Mouse (Mus musculus) myocyte (in vitro differentiated cells): ENCODE data around the gene Pik3r5. TPM values are rescaled to one million over a fixed set of nuclear protein-coding genes. Genes with fewer than 3 reads are reported as not detected.

ENCODE experiments used
- H3K27me3 ChIP-seq: one replicate; pipeline ENCODE4 v1.6.1; 2011; ENCODE audit not compliant: control insufficient read depth, insufficient read depth, insufficient read length
- H3K36me3 ChIP-seq: one replicate; pipeline ENCODE4 v1.6.1; 2011; ENCODE audit not compliant: control insufficient read depth, insufficient read depth
- H3K4me2 ChIP-seq: one replicate; pipeline ENCODE4 v1.6.1; 2011; ENCODE audit warnings: low read depth, control low read depth
- H3K4me3 ChIP-seq: one replicate; pipeline ENCODE4 v1.5.1; 2011; ENCODE audit warnings: mild to moderate bottlenecking, control low read depth, moderate library complexity
- H3K79me2 ChIP-seq: one replicate; pipeline ENCODE4 v1.6.1; 2011; ENCODE audit not compliant: control insufficient read depth, insufficient read depth
- H3ac ChIP-seq: one replicate; pipeline ENCODE4 v1.6.1; 2011; ENCODE audit not compliant: control insufficient read depth, insufficient read length
- CEBPB ChIP-seq: IDR thresholded peaks from 2 replicates; pipeline ENCODE4 v1.6.1; 2011; ENCODE audit warnings: mild to moderate bottlenecking, moderate library complexity; ENCODE audit not compliant: poor library complexity, insufficient read depth, severe bottlenecking
- E2F4 ChIP-seq: IDR thresholded peaks from one replicate; pipeline ENCODE4 v1.6.1; 2011; ENCODE audit warnings: mild to moderate bottlenecking, control low read depth, moderate library complexity; ENCODE audit not compliant: insufficient read depth
- MAX ChIP-seq: IDR thresholded peaks from one replicate; pipeline ENCODE4 v1.6.1; 2011; ENCODE audit warnings: low read depth, mild to moderate bottlenecking, control low read depth
- MYOD1 ChIP-seq, 3 experiments: IDR thresholded peaks; one replicate each; pipeline ENCODE4 v1.6.1; 2011; ENCODE audit warnings: control low read depth in 2 of 3, low read depth in 2 of 3, mild to moderate bottlenecking in 2 of 3, moderate library complexity in 1 of 3; ENCODE audit not compliant: insufficient read length in 2 of 3, control insufficient read depth in 1 of 3
- MYOG ChIP-seq, 3 experiments: IDR thresholded peaks; one replicate each; pipeline ENCODE4 v1.6.1; 2011; ENCODE audit warnings: control low read depth in 2 of 3, low read depth in 2 of 3, mild to moderate bottlenecking in 2 of 3; ENCODE audit not compliant: insufficient read length in 2 of 3, control insufficient read depth in 1 of 3, insufficient read depth in 1 of 3
- POLR2A ChIP-seq: IDR thresholded peaks from one replicate; pipeline ENCODE4 v1.6.1; 2011; ENCODE audit warnings: low read depth, mild to moderate bottlenecking, control low read depth, moderate library complexity; ENCODE audit not compliant: insufficient read length
- POLR2AphosphoS2 ChIP-seq: IDR thresholded peaks from one replicate; pipeline ENCODE4 v1.6.1; 2011; ENCODE audit warnings: low read depth, control low read depth; ENCODE audit not compliant: insufficient read length
- REST ChIP-seq: IDR thresholded peaks from one replicate; pipeline ENCODE4 v1.6.1; 2011; ENCODE audit warnings: mild to moderate bottlenecking, control low read depth, moderate library complexity; ENCODE audit not compliant: insufficient read depth, insufficient read length
- SRF ChIP-seq: IDR thresholded peaks from one replicate; pipeline ENCODE4 v1.6.1; 2011; ENCODE audit warnings: low read depth; ENCODE audit not compliant: control insufficient read depth, insufficient read length
- TCF12 ChIP-seq: IDR thresholded peaks from one replicate; pipeline ENCODE4 v1.6.1; 2011; ENCODE audit warnings: mild to moderate bottlenecking, control low read depth; ENCODE audit not compliant: poor library complexity, insufficient read depth, severe bottlenecking
- TCF3 ChIP-seq: IDR thresholded peaks from one replicate; pipeline ENCODE4 v1.6.1; 2011; ENCODE audit warnings: low read depth, control low read depth; ENCODE audit not compliant: insufficient read length
- USF1 ChIP-seq: IDR thresholded peaks from one replicate; pipeline ENCODE4 v1.6.1; 2011; ENCODE audit warnings: low read depth, mild to moderate bottlenecking, control low read depth, moderate library complexity
- polyA plus RNA-seq: library from polyadenylated mRNA; unstranded; fragments of >200 nt; fragmentation: generic; extraction: Trizol; gene quantifications from one replicate; pipeline ENCODE4 v1.2.1, GENCODE M21; 2012; ENCODE audit warnings: missing spikeins

Pik3r5 gene
- polyA plus RNA-seq, 1 experiment = 0.22 TPM

DNA sequence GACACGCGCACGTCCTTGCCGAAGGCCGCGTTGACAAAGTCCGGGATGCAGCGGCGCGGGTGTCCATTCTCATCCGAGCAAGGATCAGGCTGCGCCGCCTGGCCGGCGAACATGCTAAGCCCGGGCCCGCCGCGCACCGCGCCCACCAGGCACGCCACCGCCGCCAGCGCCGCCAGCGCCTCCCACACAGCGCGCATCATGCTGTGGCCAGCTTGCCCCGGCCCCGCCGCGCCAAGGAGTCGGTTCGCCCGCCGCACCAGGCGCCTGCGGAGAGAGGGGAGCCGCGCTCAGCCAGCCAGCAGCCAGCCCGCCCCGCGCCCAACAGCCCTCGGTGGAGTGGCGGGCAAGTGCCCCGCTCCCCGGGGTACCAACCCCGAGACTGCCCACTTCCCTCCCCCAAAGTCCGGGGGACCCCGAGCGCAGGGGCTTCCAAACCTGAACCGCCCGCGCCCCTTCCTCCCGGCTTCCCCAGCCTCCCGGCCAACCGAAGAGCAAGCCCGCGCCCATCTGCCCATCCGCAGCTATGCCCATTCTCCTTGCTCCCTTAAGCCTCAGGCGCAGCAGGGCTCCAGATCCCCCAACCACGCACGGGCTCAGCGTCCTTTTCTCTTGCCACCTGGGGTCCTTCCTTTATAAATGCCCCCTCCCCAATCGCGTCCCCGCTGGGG lies 45.9 kb upstream of the Pik3r5 start:
- TF ChIP-seq REST = no peak
- no peak for TF ChIP-seq E2F4
- TF ChIP-seq SRF = no peak
- no peak for TF ChIP-seq MAX
- no peak for TF ChIP-seq POLR2A
- TF ChIP-seq TCF12 = no peak
- TF ChIP-seq MYOG (IDR thresholded peaks at IDR 0.05; ENCODE audit: control insufficient read depth in 1 of 3, insufficient read depth in 1 of 3, insufficient read length in 2 of 3, low read depth in 2 of 3) = no peak
- TF ChIP-seq TCF3 = no peak
- no peak for TF ChIP-seq POLR2AphosphoS2
- no peak for TF ChIP-seq USF1
- TF ChIP-seq CEBPB = no peak
- TF ChIP-seq MYOD1 (IDR thresholded peaks at IDR 0.05; ENCODE audit: control insufficient read depth in 1 of 3, insufficient read length in 2 of 3, low read depth in 2 of 3) = no peak
- Histone ChIP-seq H3ac (peak overlapping the region; percentile 75), H3K36me3 (no peaks in the 10 kb centered on the region), H3K27me3 (no peaks in the 10 kb centered on the region), H3K4me3 (peak overlapping the region; percentile 47), H3K79me2 (peaks cover 4% of the 10 kb centered on the region), H3K4me2 (peak overlapping the region; percentile 64)

DNA sequence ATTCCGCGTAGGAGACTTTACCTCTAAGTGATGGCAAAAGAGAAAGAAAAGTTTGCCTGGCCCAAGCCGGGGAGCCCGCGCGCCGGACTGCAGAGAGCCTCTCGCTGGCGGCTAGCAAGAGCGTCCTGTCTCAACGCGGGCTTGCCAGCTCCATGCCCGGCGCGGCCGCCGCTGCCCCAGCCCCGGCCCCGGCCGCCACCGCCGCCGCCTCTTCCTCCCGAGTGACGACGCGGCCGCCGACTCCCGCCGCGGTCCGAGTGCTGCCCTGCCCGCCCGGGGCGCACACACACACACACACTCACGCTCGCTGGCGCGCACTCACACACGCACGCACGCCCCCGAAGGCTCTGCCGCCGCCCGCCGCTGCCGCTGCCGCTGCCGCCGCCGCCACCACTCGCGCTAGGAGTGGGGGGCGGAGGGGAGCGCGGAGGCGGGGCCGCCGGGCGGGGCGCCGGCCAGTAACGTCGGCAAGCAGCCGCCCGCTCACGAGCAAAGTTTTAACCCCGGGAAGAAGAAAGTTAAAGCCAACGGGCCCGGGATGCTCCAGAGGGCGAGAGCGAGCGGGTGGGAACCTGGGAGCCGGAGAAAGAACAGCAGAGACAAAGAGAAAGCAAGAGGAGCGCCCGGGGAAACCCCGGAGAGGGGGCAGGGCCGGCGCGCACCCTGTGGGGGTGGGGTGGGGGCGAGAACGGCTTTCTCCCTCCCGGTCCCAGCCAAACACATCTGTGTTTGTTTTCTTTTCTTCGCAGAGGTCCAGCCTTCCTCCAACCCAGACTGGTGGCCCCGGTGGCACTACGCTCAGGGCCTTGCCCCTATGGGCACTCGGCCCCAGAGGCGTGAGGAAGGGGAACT lies 45.1 kb upstream of the Pik3r5 start:
- no peaks in the 10 kb centered on the region for H3K27me3 ChIP-seq
- H3K36me3 ChIP-seq = no peaks in the 10 kb centered on the region
- H3K4me2 ChIP-seq = peak overlapping the region; percentile 73
- peak overlapping the region; percentile 75 for H3ac ChIP-seq
- TF ChIP-seq TCF3 (peak; percentile 17), USF1 (no peak), SRF (no peak), CEBPB (no peak), REST (no peak), MAX (no peak), POLR2AphosphoS2 (peak; percentile 32), POLR2A (peak; percentile 79), TCF12 (no peak), E2F4 (no peak), MYOG (IDR thresholded peaks at IDR 0.05; ENCODE audit: control insufficient read depth in 1 of 3, insufficient read depth in 1 of 3, insufficient read length in 2 of 3, low read depth in 2 of 3) (peak in 2 of 3 experiments; percentile 15 to 48), MYOD1 (IDR thresholded peaks at IDR 0.05; ENCODE audit: control insufficient read depth in 1 of 3, insufficient read length in 2 of 3, low read depth in 2 of 3) (peak in 1 of 3 experiments; percentile 61)
- H3K4me3 ChIP-seq = peak overlapping the region; percentile 47
- H3K79me2 ChIP-seq = peaks cover 4% of the 10 kb centered on the region

DNA sequence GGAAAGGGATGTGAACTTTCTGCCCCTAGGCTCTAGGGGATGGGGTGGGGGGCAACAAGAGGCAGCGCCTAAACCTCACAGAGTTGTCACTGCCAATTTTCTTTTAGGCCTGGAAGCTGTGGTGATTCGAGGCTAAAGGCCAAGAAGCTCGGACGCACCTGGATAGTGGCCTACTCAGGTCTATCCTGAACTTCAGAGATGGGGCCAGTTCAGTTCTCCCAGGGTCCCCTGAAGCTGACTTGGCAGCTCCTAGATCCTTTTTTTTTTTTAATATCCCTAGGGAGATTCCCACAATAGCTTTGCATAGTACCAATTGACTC lies 44.5 kb upstream of the Pik3r5 start:
- Histone ChIP-seq H3K36me3 (no peaks in the 10 kb centered on the region), H3K79me2 (peaks cover 4% of the 10 kb centered on the region), H3K27me3 (no peaks in the 10 kb centered on the region), H3K4me3 (peak overlapping the region; percentile 47), H3K4me2 (peak overlapping the region; percentile 73), H3ac (peak overlapping the region; percentile 75)
- TF ChIP-seq POLR2AphosphoS2 (no peak), SRF (no peak), REST (no peak), POLR2A (no peak), MYOD1 (IDR thresholded peaks at IDR 0.05; ENCODE audit: control insufficient read depth in 1 of 3, insufficient read length in 2 of 3, low read depth in 2 of 3) (no peak), USF1 (no peak), CEBPB (no peak), MAX (no peak), TCF3 (no peak), MYOG (IDR thresholded peaks at IDR 0.05; ENCODE audit: control insufficient read depth in 1 of 3, insufficient read depth in 1 of 3, insufficient read length in 2 of 3, low read depth in 2 of 3) (no peak), E2F4 (no peak)

DNA sequence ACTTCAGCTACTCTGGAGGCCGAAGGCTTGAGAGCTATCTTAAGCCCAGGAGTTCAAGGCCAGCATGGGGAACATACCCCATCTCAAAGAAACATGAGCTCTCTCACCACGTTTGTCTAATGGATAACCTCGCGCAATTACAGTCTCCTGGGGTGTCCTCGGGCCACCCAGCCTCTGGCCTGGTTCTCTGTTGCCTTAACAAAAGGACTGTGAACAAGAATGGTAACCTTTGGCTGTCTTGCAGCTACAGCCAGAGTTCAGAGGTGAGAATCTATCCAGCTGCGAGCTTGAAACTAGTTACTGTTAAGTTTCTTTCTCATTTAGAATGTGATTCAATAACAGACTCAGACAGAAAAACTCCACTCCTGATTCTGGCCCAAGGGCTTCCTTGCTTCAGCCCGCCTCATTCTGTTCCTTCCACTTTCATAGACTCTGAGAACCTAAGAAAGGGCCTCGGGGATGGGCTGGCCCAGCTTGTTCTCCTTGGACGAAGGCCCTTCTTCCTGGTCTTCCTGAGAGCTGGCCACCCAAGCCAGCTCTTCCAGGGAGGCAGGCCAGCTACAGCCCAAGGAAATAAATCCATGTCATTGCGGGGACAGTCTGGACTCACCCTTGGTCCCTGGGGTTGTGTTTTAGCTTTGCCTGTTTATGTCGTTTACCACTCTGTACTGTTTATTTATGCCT lies 43.8 kb upstream of the Pik3r5 start:
- Histone ChIP-seq H3K79me2 (peaks cover 3% of the 10 kb centered on the region), H3K36me3 (no peaks in the 10 kb centered on the region), H3K27me3 (no peaks in the 10 kb centered on the region), H3K4me2 (no peak overlapping the region), H3ac (no peak overlapping the region), H3K4me3 (peak overlapping the region; percentile 47)
- TF ChIP-seq MYOD1 (IDR thresholded peaks at IDR 0.05; ENCODE audit: control insufficient read depth in 1 of 3, insufficient read length in 2 of 3, low read depth in 2 of 3) (no peak), SRF (no peak), TCF12 (no peak), TCF3 (no peak)
